Mouse (Mus musculus) 3T3-L1 (cell line): ENCODE measurements around the gene Mob1b.

Experiments used
- DNase-seq: peaks from one replicate; pipeline ENCODE4 v3.0.0-alpha.2; 2015; ENCODE audit warnings: low read depth, low spot score

Mob1b gene

DNA sequence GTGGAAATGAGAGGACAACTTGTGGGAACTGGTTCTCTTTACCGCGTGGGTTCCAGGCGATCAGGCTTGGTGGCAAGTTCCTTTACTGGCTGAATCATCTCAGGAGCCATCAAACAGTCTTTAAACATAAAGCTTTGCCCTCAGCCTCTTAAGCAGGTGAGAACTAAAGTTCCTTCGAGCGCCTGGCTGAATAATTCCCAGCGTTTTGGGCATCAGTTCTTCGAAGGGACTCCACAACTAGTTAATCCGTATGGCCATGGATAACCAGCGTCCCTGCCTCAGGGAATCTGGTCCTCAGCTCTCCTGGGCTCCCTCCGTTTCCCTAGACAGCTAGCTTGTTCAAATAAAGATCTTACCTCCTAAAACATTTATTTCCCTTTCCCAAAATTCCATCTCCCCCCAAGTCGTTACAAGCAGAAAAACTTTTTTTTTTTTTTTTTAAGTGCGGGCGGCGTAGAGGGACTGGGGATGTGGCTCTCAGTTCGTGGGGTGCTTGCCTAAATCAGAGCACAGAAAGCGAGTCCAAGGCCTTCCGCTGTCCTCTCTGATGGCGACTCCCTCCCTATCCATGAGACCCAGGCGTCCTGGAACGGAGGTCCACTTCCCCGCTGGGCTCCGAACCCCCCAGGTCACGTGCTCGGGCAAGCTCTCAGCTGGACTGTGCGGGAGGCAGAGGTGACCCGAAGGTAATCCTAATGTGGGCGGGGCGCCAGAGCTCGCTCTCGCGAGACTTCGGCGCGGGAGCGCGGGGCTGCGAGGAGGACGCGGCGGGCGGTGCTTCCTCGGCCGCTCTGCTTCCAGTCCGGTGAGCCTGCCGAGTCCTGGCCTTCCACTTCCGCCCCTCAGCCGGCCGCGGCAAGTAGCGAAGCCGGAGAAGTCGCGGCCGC, at the start of gene Mob1b:
Gene Mob1b (plus strand): TSS at position 740 of the 887 bp plus-strand sequence.
- peak; percentile 96 for DNase-seq

DNA sequence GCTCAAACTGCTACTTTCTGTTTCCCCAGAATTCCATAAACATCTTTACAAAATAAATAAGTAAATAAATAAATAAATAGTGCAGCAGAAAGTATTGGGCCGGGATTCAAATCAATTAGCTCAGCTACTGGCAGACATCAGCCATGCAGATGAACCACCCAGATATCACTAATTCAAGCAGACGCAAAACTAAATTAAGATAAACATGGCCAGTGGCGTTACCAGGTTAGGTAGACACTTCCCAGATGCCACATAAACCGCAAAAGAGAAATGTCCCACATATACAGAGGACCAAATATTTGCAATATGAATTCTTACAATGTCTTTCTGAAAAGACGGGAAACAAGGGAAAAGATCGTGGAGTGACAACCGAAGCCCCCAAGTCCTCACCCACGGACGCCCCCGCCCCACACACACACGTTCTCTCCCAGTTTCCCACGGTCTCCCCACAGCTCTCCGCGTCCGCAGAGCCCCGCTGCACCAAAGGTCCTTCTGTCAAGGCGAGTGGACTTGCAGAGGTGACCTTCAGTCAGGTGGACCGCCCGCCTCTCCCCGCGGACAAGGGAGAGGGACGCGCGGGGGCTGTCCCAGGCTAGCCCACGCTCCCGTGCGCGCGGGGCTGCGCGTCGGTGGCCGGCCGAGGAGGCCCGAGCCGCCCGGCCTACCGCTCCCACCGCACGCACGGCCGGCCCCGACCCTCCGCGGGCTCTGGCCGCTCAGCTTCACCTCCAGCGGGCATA, 45.8 kb upstream of the Mob1b start:
- peak; percentile 31 for DNase-seq

DNA sequence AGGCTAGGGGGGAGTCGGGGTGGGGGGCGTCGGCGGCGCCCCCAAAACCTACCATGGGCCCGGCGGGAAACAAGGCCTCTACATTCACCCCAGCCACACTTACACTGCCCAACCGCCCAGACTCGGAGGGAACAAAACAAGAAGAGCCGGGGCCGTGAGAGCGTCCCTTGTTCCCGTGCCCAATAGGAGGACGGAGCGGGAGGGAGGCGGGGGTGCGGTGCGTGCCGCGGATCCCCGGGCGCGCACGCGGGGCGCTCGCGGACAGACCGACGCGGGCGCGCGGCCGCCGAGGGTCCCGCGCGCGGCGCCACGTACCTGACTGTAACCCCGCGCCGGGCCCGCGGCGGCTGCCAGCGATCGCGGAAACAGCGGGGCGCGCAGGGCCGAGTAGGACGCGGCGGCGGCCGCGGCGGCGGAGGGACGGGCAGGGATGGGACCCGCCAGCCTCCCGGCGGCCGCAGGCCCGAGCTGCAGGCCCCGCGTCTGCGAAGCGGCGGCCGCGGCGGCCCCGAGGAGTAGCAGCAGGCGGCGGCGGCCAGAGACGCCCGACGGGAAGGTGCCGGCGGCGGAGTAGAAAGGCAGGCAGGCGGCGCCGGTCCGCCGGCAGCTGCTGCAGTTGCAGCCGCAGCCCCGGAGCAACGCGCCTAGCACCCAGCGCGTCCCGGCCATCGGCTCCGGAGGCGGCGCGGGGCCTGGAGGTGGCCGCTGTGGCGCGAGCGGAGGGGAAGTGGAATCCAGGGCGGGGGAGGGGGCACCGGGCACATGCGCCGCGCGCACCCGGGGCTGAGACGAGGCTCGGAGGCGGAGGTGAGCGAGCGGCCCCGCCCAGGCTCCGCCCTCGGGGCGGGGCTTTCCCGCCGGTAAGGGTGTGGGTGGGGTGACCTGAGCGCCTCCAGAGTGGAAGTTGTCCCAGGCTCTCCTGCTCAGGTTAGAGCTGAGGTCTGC, 44.9 kb upstream of the Mob1b start, which contains the start of gene Grsf1:
Gene Grsf1 (minus strand): TSS at position 729 of the 945 bp plus-strand sequence.
- DNase-seq: peak; percentile 84

DNA sequence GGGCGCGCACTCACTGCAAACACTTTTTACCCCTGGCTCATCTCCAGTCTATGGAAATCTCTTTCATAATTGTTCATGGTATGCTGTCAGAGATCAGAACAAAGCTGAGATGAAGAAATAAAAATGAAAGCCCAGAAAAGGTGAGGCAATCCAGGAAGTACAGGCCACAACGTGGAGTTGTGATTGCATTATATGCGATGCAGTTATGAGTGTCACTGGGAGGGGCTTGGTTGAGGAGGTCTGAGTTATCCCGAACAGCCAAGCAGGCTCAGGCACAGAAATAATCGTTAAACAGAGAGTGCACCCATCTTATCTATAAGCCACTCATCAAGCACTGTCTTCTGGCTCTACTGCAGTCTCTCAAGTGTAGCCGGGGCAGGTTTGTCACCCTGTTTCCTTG, 41.7 kb upstream of the Mob1b start:
- no peak for DNase-seq

DNA sequence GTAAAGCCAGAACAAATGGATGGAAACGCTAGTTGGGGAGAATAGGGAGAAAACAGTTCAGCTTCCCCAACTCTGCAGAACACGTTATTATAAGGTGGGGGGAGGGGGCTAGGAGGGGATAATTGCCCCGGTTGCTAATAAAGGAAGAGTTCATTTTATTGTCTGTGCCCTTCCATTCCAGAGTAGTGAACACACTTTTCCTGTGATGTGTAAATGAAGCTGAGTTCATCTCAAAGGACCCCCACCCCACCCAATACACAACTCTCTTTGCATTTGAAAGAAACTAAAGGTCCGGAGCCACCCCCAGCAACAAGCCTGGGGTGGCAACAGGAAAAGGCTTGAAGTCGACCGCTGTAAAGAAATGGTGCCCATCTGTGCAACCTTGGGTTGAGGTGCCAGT, 41.3 kb upstream of the Mob1b start:
- no peak for DNase-seq

DNA sequence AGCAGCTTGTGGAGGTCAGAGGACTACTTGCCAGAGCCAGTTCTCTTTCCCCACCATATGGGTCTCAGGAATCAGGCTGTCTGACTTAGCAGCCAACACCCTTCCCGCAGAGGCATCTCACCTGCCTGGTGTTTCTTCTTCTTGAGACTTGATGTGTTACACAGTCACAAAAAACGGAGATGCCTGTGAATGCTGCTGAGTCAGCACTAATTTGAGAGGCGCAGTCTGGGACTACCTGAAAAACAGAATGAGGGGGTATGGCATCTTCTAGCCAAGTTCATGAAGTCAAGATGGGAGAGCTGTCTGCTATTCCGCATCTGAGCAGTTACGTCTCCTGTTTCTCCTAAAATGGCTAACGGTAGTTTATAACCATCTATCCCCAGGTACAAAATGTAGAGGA, 40.1 kb upstream of the Mob1b start:
- DNase-seq: no peak

DNA sequence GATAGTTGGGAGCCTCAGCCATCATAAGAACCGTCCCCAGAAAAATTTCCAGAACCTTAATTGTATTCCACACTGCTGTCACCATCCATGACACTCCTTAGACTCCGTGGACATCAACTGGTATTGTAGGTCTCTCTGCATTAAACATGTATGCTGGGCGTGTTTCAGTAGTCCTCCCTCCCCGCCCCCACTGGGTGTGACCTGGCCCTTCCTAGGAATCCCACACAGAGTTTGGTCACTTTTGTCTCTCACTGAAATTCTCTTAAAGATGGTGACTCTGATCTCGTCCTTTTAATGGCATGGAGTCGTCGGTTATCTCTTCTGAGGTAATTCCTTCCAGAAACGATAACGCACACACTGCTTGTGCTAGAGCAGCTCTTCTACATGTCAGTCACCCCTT, 36.9 kb upstream of the Mob1b start:
- no peak for DNase-seq

DNA sequence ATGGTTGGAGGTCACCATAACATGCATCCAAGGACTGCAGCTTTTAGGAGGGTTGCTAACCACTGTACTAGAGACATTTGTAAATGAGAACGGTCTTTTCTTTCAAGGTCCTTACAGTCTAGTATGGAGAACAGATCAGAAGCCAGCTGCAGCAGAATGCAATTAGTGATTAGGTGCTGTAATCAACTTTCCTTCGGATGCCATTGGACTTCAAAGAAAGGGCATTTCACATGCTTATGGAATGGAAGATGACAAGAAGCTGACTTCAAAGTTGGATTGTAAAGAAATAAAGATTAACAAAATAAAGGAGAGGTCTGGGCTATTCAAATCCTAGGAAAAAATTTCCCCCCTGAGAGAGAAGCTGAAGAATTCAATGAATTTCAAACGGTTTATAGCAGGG, 36.4 kb upstream of the Mob1b start:
- no peak for DNase-seq

DNA sequence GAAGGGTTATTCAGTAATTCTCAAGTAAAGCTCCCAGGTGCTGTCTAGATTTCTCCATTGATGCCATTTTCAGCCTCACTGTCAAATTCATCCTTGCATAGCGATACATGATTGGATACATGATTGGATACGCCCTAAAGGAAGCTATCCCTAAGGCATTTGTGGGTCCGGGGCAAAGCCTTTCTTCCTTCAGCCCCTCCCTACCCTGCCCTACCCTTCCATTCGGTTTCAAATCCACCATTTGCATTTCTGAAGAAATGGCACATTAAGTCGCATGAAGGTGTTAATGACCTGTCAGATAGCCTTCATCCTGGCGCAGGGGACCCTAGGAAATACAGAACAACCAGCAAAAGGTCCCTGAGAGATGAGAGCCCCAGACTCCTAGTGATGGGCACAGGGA, 35.3 kb upstream of the Mob1b start:
- no peak for DNase-seq

DNA sequence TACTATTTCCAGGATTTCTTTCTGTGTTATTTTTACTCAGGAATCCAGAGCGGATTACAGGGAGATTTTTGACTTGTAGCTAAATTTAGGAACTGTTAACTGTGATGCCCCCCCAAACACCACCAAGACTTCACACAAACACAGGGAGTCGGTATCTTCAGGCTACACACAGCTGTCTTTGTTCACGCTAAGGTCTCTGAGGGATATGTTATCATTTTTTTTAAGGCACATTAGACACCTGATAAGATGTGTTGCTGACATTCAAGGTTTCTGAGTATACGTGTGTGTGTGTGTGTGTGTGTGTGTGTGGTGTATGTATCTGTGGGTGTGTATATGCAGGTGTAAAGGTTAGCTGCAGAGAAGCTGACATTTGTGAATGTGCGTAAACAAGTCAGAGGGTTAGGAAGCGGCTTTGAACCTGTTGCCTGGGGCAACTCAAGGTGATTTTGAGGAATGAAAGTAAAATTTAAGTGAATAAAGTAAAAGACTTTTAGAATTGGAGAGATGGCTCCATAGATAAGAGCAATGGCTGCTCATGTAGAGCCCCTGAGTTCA, 34.8 kb upstream of the Mob1b start:
- DNase-seq: no peak

DNA sequence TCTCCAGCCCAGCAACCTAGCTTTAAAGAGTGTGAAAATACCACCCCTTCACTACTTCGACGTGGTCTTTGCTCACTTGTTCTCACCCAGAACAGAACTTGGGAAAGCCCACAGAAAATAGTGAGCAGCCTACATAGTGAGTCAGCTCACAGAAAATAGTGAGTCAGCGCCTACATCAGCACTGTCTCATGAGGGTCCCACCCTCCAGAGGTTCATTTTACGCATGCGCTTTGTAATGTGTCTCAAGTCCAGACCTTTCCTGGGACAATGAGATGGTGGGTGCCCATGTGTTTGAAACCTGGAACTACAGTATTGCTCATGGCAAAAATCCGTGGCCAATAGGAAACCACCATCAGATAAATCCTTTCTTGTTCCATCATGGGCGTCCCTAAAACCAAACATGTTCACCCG, 32.7 kb upstream of the Mob1b start:
- DNase-seq: peak; percentile 68

DNA sequence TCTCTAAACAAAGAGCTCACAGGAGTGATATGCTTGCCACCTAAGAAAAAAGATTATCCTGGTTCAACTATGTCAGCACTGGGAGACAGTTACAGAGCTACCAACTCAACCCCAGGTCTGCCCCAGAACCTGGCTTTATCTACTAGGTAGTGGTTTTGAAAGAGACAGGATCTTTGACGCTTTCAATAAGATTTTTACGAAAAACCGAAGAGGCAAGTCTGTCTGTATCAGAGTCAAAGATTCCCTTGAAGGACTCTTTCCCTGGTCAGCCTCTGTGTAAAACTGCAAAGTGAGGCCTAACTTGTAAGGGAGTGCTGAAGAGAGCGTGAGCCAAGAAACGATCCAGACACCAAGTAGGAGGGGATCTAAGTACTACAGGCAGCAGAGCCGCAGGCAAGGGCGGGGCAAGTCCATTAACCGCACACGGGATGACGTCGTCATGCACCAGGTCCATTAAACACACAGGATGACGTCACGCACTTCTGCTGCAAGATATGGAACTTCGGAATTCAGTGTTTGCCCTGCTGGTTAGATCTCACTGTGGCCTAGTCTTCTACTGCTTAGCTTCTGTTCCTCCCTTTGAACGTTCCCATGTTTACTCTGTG, 32.0 kb upstream of the Mob1b start:
- DNase-seq: peak; percentile 65

DNA sequence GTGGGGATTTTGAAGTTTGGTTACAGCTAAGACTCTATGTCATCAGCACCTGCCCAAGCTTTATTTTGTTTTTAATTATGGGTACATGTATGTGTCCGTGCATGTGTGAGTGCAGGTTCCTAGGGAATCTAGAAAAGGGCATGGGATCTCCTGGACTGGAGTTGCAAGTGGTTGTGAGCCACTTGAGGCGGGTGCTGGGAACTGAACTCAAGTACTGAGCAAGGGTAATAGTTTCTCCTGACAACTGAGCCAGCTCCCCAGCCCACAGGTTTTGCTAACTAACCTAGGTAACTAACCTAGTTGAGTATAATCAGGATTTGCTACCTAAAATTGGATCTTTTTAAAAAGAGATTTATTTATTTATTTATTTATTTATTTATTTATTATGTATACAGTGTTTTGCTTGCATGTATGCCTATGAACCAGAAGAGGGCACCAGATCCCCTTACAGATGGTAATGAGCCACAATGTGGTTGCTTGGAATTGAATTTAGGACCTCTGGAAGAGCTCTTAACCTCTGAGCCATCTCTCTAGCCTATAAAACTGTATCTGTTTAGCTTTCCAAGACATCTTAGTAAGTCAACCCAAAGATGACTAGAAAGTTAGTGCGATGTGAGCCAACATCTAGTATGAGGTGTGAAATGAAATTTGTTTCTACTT, 31.2 kb upstream of the Mob1b start:
- peak; percentile 86 for DNase-seq

DNA sequence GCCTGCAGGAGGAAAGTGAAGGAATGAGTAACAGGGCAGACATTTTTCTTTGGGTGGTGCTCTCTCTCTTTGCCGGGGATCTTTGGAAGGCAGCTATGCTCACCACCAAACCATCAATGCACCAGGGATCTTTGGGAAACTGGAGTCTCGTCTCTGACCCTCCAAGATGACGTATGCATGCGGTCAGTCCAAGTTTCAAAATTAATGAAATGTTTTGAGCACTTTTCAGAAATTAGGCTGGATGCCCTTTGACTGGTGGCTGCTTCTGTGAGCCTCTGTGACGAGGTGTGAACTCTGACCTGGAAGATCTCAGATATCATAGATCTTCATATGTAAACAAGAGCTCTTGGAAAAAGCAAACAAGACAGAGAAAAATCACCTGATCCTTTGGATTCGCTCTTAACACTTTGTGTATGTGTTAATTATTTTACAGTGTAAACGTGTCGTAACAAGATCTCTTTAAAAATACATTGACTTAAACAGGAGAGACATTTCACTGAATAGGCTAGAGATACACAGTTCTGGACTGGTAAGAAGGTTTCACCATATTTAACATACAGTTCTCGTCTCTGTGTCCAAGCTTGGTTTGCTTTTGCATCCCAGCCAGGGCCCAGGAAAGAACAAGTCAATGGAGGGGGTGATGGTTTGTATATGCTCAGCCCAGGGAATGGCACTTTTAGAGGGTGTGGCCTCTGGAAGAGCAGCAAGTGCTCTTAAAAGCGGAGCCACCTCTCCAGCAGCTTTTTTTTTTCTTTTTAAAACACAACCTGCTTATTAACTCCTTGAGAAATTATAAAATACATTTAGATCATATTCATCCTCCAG, 29.8 kb upstream of the Mob1b start:
- no peak for DNase-seq

DNA sequence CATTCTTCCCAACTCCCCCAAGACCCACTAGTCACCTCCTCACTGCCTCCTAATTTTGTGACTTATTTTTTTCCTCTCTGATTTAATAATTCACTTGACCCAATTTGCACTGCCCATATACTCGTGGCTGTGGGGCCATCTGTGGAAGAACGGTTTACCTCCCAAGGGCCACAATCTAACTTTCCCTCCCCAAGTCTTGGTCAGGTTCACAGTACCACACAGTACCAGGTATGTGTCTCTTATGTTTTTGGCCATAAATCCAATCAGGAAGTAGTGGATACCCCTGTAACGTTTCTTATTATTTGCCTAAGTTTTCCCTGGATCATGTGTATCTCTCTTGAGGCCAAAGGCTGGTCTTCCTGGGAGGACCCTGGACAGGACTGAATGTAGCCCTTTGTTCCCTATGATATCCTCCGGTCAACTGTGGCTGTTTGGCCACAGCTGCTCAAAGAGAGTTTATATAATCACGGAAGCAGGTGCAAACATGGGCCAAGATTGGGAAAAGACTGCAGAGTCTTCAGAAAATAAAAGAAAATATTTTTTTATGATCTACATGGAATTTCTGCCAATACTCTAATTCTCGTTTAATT, 29.1 kb upstream of the Mob1b start:
- DNase-seq: no peak

DNA sequence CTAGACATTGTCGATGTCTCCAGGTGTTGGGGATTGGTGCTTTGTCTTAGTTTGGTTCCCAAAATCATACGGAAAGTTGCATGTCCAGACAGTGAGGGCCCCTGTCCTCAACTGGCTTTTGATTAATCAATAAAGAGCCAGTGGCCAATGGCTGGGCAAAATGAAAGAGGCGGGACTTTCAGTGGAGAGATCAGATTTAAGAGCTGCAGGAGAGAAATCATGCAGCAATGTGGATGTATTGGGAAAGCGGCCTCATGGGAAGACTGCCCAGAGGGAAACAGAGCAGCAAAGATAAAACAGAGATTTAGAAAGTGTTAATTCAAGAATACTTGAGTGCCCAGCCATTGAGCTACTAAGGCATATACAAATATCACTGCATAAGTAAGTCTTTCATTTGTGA, 28.1 kb upstream of the Mob1b start:
- DNase-seq: no peak

DNA sequence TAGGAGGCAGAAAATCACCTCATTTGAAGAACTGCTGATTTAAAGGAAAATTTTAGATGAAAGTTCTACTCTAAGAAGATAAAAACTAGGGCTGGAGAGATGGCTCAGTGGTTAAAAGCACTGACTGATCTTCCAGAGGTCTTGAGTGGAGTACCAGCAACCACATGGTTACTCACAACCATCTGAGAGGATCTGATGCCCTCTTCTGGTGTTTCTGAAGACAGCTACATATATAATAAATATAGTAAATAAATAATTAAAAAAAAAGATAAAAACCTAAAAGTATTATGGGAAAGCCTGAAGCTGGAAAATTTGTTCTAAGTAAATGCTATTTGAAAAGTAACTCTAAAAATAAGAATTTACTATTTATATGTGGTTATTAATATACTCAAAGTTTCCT, 27.6 kb upstream of the Mob1b start:
- DNase-seq: peak; percentile 41

DNA sequence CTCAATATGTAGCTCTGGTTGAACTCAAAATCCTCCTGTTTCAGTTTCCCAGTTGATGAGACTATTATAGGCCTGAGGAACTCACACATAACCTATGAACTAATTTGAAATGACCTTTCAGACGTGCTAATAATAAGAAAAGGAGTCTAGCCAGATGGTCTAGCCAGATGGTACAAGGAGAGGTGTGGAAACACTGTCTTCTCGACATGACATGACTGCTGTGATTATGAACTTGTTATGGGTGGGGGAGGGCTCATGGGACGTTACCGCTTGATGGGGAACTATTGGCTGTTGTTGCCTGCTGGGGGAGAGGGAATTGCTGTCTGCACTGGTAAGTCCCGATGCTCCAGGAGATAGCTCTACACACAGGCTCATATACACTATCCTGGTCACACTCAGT, 23.4 kb upstream of the Mob1b start:
- DNase-seq: no peak

DNA sequence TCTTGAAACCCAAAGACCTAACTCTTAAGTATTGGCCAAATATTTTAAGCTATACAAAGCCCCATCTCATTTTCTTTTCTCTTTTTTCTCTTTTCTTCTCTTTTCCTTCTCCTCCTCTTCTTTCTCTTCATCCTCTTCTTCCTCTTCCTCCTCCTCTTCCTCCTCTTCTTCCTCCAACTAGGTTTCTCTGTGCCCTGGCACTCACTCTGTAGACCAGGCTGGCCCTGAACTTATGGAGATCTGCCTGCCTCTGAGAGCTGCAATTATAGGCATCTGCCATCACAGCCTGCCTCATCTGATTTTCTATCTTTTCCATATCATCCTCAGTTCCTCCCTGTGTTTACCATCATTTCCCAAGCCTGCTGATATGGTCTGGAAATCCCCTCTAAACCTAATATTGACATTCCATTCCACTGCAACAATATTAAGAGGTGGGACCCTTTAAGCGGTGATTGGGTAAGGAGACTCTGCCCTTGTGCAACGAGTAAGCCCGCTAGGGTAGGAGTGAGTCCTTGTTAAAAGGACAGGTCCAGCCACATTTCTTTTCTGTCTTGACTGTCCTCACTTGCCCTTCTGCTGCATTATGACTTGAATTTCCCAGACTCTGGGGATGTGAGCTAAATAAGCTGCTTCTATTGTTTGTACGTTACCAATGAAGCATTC, 21.3 kb upstream of the Mob1b start:
- no peak for DNase-seq
